Comparison of ENCODE assay signal across 10 mouse cellular contexts in genomic region chr11:117134776-117135387, GRCm38 (mm10). TPM values are rescaled to one million over a fixed set of nuclear protein-coding genes. Genes with fewer than 3 reads are reported as not detected.
DNase-seq lines count a peak whose midpoint lies in the region; ATAC-seq lines count a peak whose summit lies in the region.
"Had no signal": no experiment of that assay in that cellular context is flagged by ENCODE, and none has a peak within 500 bp of the region (broad histone marks: within the 10 kb centered on the region; RNA-seq: fewer than 3 reads in every experiment).

No protein-coding gene starts in this region.

- no peak for ATAC-seq in hindbrain, embryonic 13.5 days (ENCODE audit: low FRiP score)
- ATAC-seq in hindbrain, embryonic 14.5 days (ENCODE audit: low FRiP score): no peak
- no peak for ATAC-seq in forebrain, embryonic 15.5 days (replicated peaks)
- no peak for ATAC-seq in CD4-positive, CD25-positive, alpha-beta regulatory T cell, adult 4 months
- ATAC-seq: liver, postnatal 0 days had no signal

- H3K36me3 ChIP-seq in hindbrain, embryonic 13.5 days: peaks cover 10% of the 10 kb centered on the region
- no peaks in the 10 kb centered on the region for H3K36me3 ChIP-seq in hindbrain, embryonic 14.5 days (replicated peaks; ENCODE audit: control insufficient read depth, insufficient read depth)
- H3K36me3 ChIP-seq in forebrain, embryonic 15.5 days: no peaks in the 10 kb centered on the region

- peaks cover 37% of the 10 kb centered on the region for H3K4me1 ChIP-seq in hindbrain, embryonic 13.5 days (replicated peaks)
- peaks cover 16% of the 10 kb centered on the region; the same call in 1 of the 2 replicates for H3K4me1 ChIP-seq in hindbrain, embryonic 14.5 days (replicated peaks; ENCODE audit: control insufficient read depth, insufficient read depth, low read length)
- peaks cover 33% of the 10 kb centered on the region for H3K4me1 ChIP-seq in forebrain, embryonic 15.5 days

- WGBS in hindbrain, embryonic 13.5 days: 63% methylated on average over 23 of the region's 23 CpGs
- 60% methylated on average over 23 of the region's 23 CpGs for WGBS in hindbrain, embryonic 14.5 days
- WGBS in forebrain, embryonic 15.5 days: 53% methylated on average over 23 of the region's 23 CpGs

- no peak for DNase-seq in hindbrain, embryonic 14.5 days (ENCODE audit: low spot score)
- peak; percentile 57 for DNase-seq in ovary, postnatal 36 days (ENCODE audit: low spot score)
- DNase-seq in ovary, postnatal 14 days (ENCODE audit: low spot score): no peak
- no peak for DNase-seq in spleen, adult 18-20 months
- DNase-seq: liver, postnatal 0 days; thymus, adult 2 months had no signal

- H3K9ac ChIP-seq in hindbrain, embryonic 13.5 days: 0 out of 2 replicates have a peak overlapping the region, but pooled peaks have one; percentile 46
- H3K9ac ChIP-seq in hindbrain, embryonic 14.5 days: no peak overlapping the region
- no peak overlapping the region for H3K9ac ChIP-seq in forebrain, embryonic 15.5 days (replicated peaks)
- H3K9ac ChIP-seq: liver, postnatal 0 days had no signal

- no peak overlapping the region for H3K27ac ChIP-seq in hindbrain, embryonic 13.5 days
- no peak overlapping the region for H3K27ac ChIP-seq in hindbrain, embryonic 14.5 days
- H3K27ac ChIP-seq in forebrain, embryonic 15.5 days (replicated peaks): 0 out of 2 replicates have a peak overlapping the region, but pooled peaks have one; percentile 57

- H3K4me3 ChIP-seq in hindbrain, embryonic 13.5 days: no peak overlapping the region
- no peak overlapping the region for H3K4me3 ChIP-seq in hindbrain, embryonic 14.5 days (replicated peaks; ENCODE audit: low read length)
- H3K4me3 ChIP-seq in forebrain, embryonic 15.5 days: no peak overlapping the region

- H3K9me3 ChIP-seq in hindbrain, embryonic 13.5 days: no peaks in the 10 kb centered on the region
- no peaks in the 10 kb centered on the region for H3K9me3 ChIP-seq in hindbrain, embryonic 14.5 days (ENCODE audit: control insufficient read depth, low read length)
- no peaks in the 10 kb centered on the region for H3K9me3 ChIP-seq in forebrain, embryonic 15.5 days
- H3K9me3 ChIP-seq: G1E had no signal

- no peaks in the 10 kb centered on the region for H3K27me3 ChIP-seq in hindbrain, embryonic 13.5 days
- H3K27me3 ChIP-seq in hindbrain, embryonic 14.5 days (ENCODE audit: control insufficient read depth, insufficient read depth, low read length): no peaks in the 10 kb centered on the region
- no peaks in the 10 kb centered on the region for H3K27me3 ChIP-seq in forebrain, embryonic 15.5 days

- H3K4me2 ChIP-seq in hindbrain, embryonic 13.5 days: no peak overlapping the region
- no peak overlapping the region for H3K4me2 ChIP-seq in hindbrain, embryonic 14.5 days (replicated peaks)
- no peak overlapping the region for H3K4me2 ChIP-seq in forebrain, embryonic 15.5 days (replicated peaks)

RNA-seq across cellular contexts. Expression of gene Sec14l1, which starts 19.9 kb away (rescaled TPM):
- polyA plus RNA-seq in hindbrain, embryonic 13.5 days (2015; fragmentation: Nextera tagmentation; extraction: Ambion mirVana): 63.3 and 65.9 TPM in 2 replicates
- 41.2 and 41.9 TPM in 2 replicates for polyA plus RNA-seq in hindbrain, embryonic 14.5 days (2014; fragmentation: Nextera tagmentation; extraction: Ambion mirVana)
- polyA plus RNA-seq in forebrain, embryonic 15.5 days (2015; fragmentation: Nextera tagmentation; extraction: Ambion mirVana): 69.4 and 76.8 TPM in 2 replicates
- polyA plus RNA-seq in CD4-positive, CD25-positive, alpha-beta regulatory T cell, adult 4 months (2017; shearing (Covaris generic)): 10 to 100 TPM; 11.9 to 18.9 TPM
